Mouse (Mus musculus) brown adipose tissue, adult 24 weeks (tissue): Measurements from ENCODE around the gene Pold4. TPM values are rescaled to one million over a fixed set of nuclear protein-coding genes. Genes with fewer than 3 reads are reported as not detected.

ENCODE experiments used
- H3K27ac ChIP-seq: fragments of 200-500 bp; replicated peaks from 2 replicates; pipeline ENCODE4 v1.5.1; 2012; ENCODE audit warnings: low read depth, mild to moderate bottlenecking, low read length
- H3K4me1 ChIP-seq: fragments of 200-500 bp; 2 replicates; pipeline ENCODE4 v1.6.1; 2012; ENCODE audit warnings: low read length, mixed read lengths; ENCODE audit not compliant: control insufficient read depth, insufficient read depth, insufficient read length
- H3K4me3 ChIP-seq: fragments of 200-500 bp; 2 replicates; pipeline ENCODE4 v1.5.1; 2012; ENCODE audit warnings: low read depth, mild to moderate bottlenecking, low read length, moderate library complexity; ENCODE audit not compliant: insufficient read depth
- polyA plus RNA-seq: library from polyadenylated mRNA; stranded (reverse); fragments of >200 nt; gene quantifications from 2 replicates; pipeline ENCODE4 v1.2.4, GENCODE M21; 2012; ENCODE audit not compliant: missing spikeins, insufficient read depth, insufficient read length

The Pold4 gene
- polyA plus RNA-seq, 1 experiment: 81.4 TPM

DNA sequence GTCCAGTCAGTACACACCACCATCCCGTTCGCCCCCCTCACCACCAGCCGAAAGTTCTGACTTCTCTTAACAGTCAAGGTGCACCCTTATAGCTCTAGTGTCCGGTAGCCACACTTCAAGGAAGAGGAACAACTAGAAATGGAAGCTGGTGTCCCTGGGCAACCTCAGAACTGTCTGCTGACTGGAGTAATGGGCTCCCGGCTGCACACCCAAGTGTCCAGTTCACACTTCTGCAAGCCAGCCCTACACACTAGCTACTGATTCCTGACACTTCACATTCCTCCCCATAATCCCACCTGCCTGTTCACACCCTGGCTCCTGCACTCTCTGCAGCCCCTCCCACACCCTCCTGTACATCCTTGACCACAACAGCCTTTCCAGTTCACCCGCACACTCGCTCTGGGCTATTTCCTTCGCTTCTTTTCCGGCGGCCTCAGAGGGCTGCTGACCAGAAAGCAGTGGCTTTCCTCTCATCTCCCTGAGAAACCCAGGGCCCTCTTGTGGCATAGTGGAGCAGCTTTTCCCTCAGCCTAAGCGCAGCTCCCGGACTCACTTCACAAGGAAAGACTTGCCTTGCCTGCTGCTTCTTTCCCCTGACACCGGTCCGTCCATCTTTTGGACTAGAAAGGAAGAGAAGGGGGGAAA lies 15.5 kb upstream of the Pold4 start:
- H3K4me3 ChIP-seq: 0 out of 2 replicates have a peak overlapping the region, but pooled peaks have one; percentile 4
- H3K27ac ChIP-seq: no peak overlapping the region
- H3K4me1 ChIP-seq: peaks cover 4% of the 10 kb centered on the region; the same call in 1 of the 2 replicates

DNA sequence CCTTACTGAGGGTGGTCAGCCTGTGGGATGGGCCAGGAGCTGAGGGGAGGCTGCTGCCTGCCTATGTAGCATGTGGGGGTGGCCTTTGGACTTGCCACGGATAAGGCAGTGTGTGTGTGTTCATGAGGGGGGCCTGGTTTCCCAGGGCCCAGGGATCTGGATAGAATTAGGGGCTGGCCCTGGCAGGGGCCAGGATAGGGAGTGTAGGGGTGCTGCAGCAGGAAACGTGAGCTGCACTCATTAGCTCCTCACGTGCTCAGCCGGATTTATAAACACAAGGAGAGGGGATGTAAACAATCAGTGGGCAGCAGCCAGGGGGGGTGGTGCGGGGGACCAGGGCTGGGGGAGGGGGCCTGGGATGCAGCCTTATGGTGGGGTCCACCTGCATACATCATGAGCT lies 14.6 kb upstream of the Pold4 start:
- no peak overlapping the region for H3K27ac ChIP-seq
- H3K4me1 ChIP-seq: peaks cover 4% of the 10 kb centered on the region; the same call in 1 of the 2 replicates

DNA sequence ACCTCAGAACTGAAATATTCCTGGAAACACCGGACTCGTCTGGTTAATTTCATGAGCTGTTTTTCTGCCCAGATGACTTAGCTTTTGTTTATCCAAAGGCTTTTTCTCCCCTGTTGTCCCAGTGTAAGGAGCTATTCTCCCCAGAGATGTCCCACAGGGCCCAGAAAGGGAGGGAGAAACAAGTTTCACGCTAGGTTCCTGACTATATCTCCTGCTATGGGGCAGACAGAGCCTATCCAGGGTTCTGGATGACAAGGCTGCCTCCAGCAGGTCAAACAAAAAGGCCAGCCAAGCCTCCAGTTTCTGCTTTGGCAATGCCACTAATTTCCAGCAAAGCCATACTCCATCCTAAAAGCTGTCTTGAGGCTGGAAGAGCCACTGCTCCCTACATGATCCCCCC lies 13.8 kb upstream of the Pold4 start:
- Histone ChIP-seq H3K4me3 (no peak overlapping the region), H3K27ac (no peak overlapping the region), H3K4me1 (peaks cover 4% of the 10 kb centered on the region; the same call in 1 of the 2 replicates)

More for the DNA sequence above, 14.6 kb upstream of the Pold4 start:
- H3K4me3 ChIP-seq: no peak overlapping the region

DNA sequence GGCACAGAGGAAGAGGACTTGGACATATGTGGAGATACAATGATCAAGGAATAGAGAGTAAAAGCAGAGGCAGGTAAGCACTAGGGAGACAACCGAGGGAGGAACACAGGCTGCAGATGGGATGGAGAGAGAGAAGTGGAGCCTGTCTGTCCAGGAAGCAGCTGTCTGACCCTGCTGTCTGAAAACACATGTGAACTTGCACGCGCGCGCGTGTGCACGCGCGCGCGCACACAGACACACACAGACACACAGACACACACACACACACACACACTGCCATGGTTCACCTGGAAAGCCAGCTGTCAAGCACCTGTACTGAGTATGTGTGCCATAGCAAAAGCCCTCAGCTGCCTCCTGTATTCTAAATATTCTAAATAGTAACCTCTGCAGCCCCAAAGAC lies 13.4 kb upstream of the Pold4 start:
- no peak overlapping the region for H3K27ac ChIP-seq
- no peak overlapping the region for H3K4me3 ChIP-seq
- peaks cover 4% of the 10 kb centered on the region; the same call in 1 of the 2 replicates for H3K4me1 ChIP-seq

- Histone ChIP-seq H3K4me3 (no peak overlapping the region), H3K27ac (no peak overlapping the region), H3K4me1 (peaks cover 4% of the 10 kb centered on the region; the same call in 1 of the 2 replicates)
Measured at GRCm38 (mm10) chr19:4218784-4219183, 12.9 kb upstream of the Pold4 start.

- Histone ChIP-seq H3K4me1 (peaks cover 4% of the 10 kb centered on the region; the same call in 1 of the 2 replicates), H3K27ac (no peak overlapping the region), H3K4me3 (no peak overlapping the region)
Measured at GRCm38 (mm10) chr19:4219943-4220342, 11.8 kb upstream of the Pold4 start.

DNA sequence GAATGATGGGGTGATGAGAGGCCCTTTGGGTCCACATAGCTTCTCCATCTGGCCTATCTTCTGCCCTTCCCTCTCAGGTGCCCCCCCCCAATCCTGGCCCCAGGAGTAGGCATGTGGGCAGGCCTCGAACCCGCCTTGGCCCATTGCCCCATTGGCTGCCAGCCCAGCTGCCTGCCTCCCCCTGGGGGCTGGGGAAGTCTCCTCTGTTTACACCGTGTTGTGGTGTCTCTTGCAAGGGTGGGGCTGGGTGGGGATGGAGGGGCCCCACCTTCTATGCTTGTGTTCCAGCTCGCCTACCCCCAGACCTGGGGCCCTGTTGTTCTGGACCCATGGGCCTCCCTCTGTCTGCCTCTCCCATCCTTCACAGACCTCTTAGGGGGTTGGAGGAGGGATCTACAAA lies 11.3 kb upstream of the Pold4 start:
- Histone ChIP-seq H3K4me1 (peaks cover 4% of the 10 kb centered on the region; the same call in 1 of the 2 replicates), H3K27ac (no peak overlapping the region), H3K4me3 (no peak overlapping the region)

GRCm38 (mm10) chr19:4220957-4221743 lies 10.5 kb upstream of the Pold4 start:
- Histone ChIP-seq H3K4me1 (peaks cover 4% of the 10 kb centered on the region; the same call in 1 of the 2 replicates), H3K4me3 (no peak overlapping the region), H3K27ac (peak overlapping the region; percentile 23; the same call in 1 of the 2 replicates)

GRCm38 (mm10) chr19:4222165-4222564 lies 9.5 kb upstream of the Pold4 start:
- Histone ChIP-seq H3K4me1 (peaks cover 4% of the 10 kb centered on the region; the same call in 1 of the 2 replicates), H3K27ac (no peak overlapping the region)

DNA sequence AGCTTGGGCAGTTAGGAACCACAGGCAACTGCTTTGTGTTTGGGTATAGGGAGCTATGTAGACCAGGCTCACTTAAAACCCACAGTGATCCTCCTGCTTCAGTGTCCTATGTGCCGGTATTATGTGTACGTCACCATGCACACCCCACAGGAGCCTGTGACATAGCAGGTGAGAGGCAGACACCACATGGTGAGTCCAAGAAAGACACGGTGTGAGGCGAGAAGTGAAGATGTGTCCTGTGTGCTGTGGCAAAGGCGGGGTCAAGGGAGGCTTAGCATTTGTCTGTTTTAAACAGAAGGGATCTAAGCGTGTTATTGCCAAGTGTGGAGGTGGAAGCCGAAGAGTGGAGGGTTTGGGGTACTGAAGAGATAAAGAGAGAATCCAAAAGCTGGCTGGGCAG lies 4.9 kb upstream of the Pold4 start:
- Histone ChIP-seq H3K4me3 (no peak overlapping the region), H3K27ac (no peak overlapping the region), H3K4me1 (peaks cover 12% of the 10 kb centered on the region; the same call in 1 of the 2 replicates)

More at GRCm38 (mm10) chr19:4222165-4222564, 9.5 kb upstream of the Pold4 start:
- no peak overlapping the region for H3K4me3 ChIP-seq

GRCm38 (mm10) chr19:4227446-4227845 lies 4.3 kb upstream of the Pold4 start:
- no peak overlapping the region for H3K4me3 ChIP-seq
- no peak overlapping the region for H3K27ac ChIP-seq
- peaks cover 15% of the 10 kb centered on the region; the same call in 1 of the 2 replicates for H3K4me1 ChIP-seq

DNA sequence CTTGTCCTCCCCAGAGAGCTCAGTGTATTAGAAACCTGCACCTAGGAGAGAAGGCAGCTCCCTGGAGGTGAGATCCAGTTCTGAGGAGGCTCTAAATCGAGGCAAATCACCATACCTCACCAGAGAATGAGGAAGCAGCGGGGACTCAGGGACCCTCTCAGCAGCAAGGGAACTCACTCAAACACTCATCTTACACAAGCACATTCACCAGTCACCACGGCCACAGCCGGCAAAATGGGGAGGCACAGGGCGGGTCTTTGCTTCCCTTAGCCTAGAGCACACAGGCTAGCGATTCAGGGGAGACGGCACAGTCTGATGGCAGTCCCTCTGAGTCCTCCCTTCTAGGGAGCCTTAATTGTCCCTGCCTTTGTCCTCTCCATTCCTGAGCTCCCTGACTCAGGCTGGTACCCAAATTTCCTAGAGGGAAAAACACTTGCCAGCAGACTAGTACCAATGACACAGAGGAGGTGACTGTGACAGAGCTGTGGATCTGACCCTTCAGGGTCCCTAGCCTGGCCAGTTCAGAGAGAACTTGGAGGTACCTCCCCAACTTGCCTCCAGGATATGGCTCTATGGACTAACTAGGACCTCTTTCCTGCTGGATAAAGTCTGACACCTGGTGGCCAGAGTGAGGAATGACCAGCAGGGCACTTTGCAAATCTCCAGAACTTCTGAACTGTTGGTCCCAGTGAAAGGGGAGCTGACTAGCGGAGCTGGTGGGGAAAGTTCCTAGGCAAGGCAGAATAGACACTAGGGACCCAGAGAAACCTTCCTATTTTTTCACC lies 3.6 kb upstream of the Pold4 start:
- H3K4me1 ChIP-seq: peaks cover 16% of the 10 kb centered on the region; the same call in 1 of the 2 replicates
- H3K27ac ChIP-seq: no peak overlapping the region
- no peak overlapping the region for H3K4me3 ChIP-seq

- Histone ChIP-seq H3K4me3 (no peak overlapping the region), H3K4me1 (peaks cover 16% of the 10 kb centered on the region; the same call in 1 of the 2 replicates), H3K27ac (no peak overlapping the region)
Measured at GRCm38 (mm10) chr19:4228891-4229290, 2.8 kb upstream of the Pold4 start.

DNA sequence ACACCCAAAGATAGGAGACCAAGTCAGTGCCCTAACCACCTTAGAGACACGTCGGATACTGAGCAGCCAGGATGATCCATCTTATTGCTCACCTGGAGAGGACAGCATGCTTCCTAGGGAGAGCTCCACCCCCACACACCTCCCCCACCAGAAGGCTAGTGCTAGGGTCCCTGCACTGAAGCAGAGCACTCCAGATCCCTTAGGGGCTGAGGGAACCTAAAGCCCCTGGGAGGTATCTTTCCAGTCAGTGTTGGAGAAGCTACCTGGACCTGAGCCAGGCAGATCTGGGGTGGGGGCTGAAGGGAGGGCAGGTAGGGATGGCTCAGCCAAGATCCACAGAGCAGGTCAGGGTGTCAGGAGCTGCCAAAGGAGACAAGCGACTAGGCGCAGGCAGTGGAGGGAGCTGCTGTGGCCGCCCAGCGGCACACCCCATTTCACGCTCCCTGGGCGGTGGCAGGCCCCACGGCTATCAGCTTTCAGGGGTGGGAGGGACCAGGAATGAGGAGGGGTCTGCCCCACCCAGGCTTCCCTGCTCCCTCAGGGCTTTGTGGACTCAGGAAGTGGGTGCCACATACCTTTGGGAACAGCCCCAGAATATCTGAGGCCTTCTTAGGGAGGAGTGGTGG lies 2.1 kb upstream of the Pold4 start:
- Histone ChIP-seq H3K4me1 (peaks cover 16% of the 10 kb centered on the region; the same call in 1 of the 2 replicates), H3K27ac (peak overlapping the region; percentile 65), H3K4me3 (no peak overlapping the region)
